Mouse (Mus musculus): ENCODE data around the gene Arhgef40. TPM values are rescaled to one million over a fixed set of nuclear protein-coding genes. Genes with fewer than 3 reads are reported as not detected.

Gene Arhgef40
- polyA plus RNA-seq, 1 experiment from 2014 or later = 52.0 TPM

GRCm38 (mm10) chr14:52009361-52009760 is 24.8 kb downstream of the Arhgef40 start:
- H3K4me1 ChIP-seq (ENCODE audit: control insufficient read depth, insufficient read depth, low read length) = peaks cover 36% of the 10 kb centered on the region
- no peak overlapping the region for H3K4me3 ChIP-seq (ENCODE audit: low read length)
- no peak overlapping the region for H3K27ac ChIP-seq (ENCODE audit: low read length)
- 59% methylated on average over 26 of the region's 26 CpGs for WGBS
- H3K36me3 ChIP-seq (ENCODE audit: control insufficient read depth, insufficient read depth, low read length) = peaks cover 22% of the 10 kb centered on the region
- no peaks in the 10 kb centered on the region for H3K9me3 ChIP-seq (ENCODE audit: control insufficient read depth, low read length)
- H3K9ac ChIP-seq (ENCODE audit: low read depth, low read length) = peak overlapping the region; percentile 19; the same call in 1 of the 2 replicates
- H3K27me3 ChIP-seq (replicated peaks; ENCODE audit: control insufficient read depth, insufficient read depth, low read length) = no peaks in the 10 kb centered on the region
- H3K4me2 ChIP-seq (ENCODE audit: low read depth, low read length) = no peak overlapping the region
- ATAC-seq = no peak

GRCm38 (mm10) chr14:52009841-52010240 is 25.3 kb downstream of the Arhgef40 start:
- H3K4me1 ChIP-seq (ENCODE audit: control insufficient read depth, insufficient read depth, low read length) = peaks cover 36% of the 10 kb centered on the region
- WGBS = 76% methylated on average over 6 of the region's 6 CpGs
- H3K36me3 ChIP-seq (ENCODE audit: control insufficient read depth, insufficient read depth, low read length) = peaks cover 22% of the 10 kb centered on the region
- no peak overlapping the region for H3K4me2 ChIP-seq (ENCODE audit: low read depth, low read length)
- H3K27ac ChIP-seq (ENCODE audit: low read length) = no peak overlapping the region
- no peak for ATAC-seq
- no peaks in the 10 kb centered on the region for H3K9me3 ChIP-seq (ENCODE audit: control insufficient read depth, low read length)
- no peak overlapping the region for H3K9ac ChIP-seq (ENCODE audit: low read depth, low read length)
- no peak overlapping the region for H3K4me3 ChIP-seq (ENCODE audit: low read length)
- no peaks in the 10 kb centered on the region for H3K27me3 ChIP-seq (replicated peaks; ENCODE audit: control insufficient read depth, insufficient read depth, low read length)

- ATAC-seq = no peak
- peaks cover 21% of the 10 kb centered on the region for H3K36me3 ChIP-seq (ENCODE audit: control insufficient read depth, insufficient read depth, low read length)
- H3K4me2 ChIP-seq (ENCODE audit: low read depth, low read length) = peak overlapping the region; percentile 38
- peak overlapping the region; percentile 3; the same call in 1 of the 2 replicates for H3K4me3 ChIP-seq (ENCODE audit: low read length)
- peak overlapping the region; percentile 20 for H3K27ac ChIP-seq (ENCODE audit: low read length)
- no peaks in the 10 kb centered on the region for H3K9me3 ChIP-seq (ENCODE audit: control insufficient read depth, low read length)
- peak overlapping the region; percentile 49; the same call in 1 of the 2 replicates for H3K9ac ChIP-seq (ENCODE audit: low read depth, low read length)
- H3K27me3 ChIP-seq (replicated peaks; ENCODE audit: control insufficient read depth, insufficient read depth, low read length) = no peaks in the 10 kb centered on the region
- H3K4me1 ChIP-seq (ENCODE audit: control insufficient read depth, insufficient read depth, low read length) = peaks cover 37% of the 10 kb centered on the region
- 15% methylated on average over 9 of the region's 9 CpGs for WGBS
Observed at GRCm38 (mm10) chr14:52010446-52011111, 26.1 kb downstream of the Arhgef40 start.

- Histone ChIP-seq H3K4me2 (ENCODE audit: low read depth, low read length) (no peak overlapping the region), H3K9me3 (ENCODE audit: control insufficient read depth, low read length) (no peaks in the 10 kb centered on the region), H3K27me3 (replicated peaks; ENCODE audit: control insufficient read depth, insufficient read depth, low read length) (no peaks in the 10 kb centered on the region), H3K4me3 (ENCODE audit: low read length) (no peak overlapping the region), H3K4me1 (ENCODE audit: control insufficient read depth, insufficient read depth, low read length) (peaks cover 39% of the 10 kb centered on the region), H3K9ac (ENCODE audit: low read depth, low read length) (no peak overlapping the region), H3K27ac (ENCODE audit: low read length) (no peak overlapping the region), H3K36me3 (ENCODE audit: control insufficient read depth, insufficient read depth, low read length) (peaks cover 12% of the 10 kb centered on the region)
- 61% methylated on average over 1 of the region's 1 CpGs for WGBS
- no peak for ATAC-seq
Observed at GRCm38 (mm10) chr14:52011683-52012082, 27.2 kb downstream of the Arhgef40 start.

- ATAC-seq = no peak
- WGBS = 66% methylated on average over 4 of the region's 4 CpGs
- Histone ChIP-seq H3K4me2 (ENCODE audit: low read depth, low read length) (no peak overlapping the region), H3K27me3 (replicated peaks; ENCODE audit: control insufficient read depth, insufficient read depth, low read length) (no peaks in the 10 kb centered on the region), H3K27ac (ENCODE audit: low read length) (no peak overlapping the region), H3K9me3 (ENCODE audit: control insufficient read depth, low read length) (no peaks in the 10 kb centered on the region), H3K4me1 (ENCODE audit: control insufficient read depth, insufficient read depth, low read length) (peaks cover 39% of the 10 kb centered on the region), H3K36me3 (ENCODE audit: control insufficient read depth, insufficient read depth, low read length) (peaks cover 8% of the 10 kb centered on the region), H3K4me3 (ENCODE audit: low read length) (no peak overlapping the region), H3K9ac (ENCODE audit: low read depth, low read length) (no peak overlapping the region)
Observed at GRCm38 (mm10) chr14:52012085-52012484, 27.6 kb downstream of the Arhgef40 start.

- H3K27ac ChIP-seq (ENCODE audit: low read length) = no peak overlapping the region
- no peak overlapping the region for H3K4me2 ChIP-seq (ENCODE audit: low read depth, low read length)
- H3K4me3 ChIP-seq (ENCODE audit: low read length) = no peak overlapping the region
- no peak overlapping the region for H3K9ac ChIP-seq (ENCODE audit: low read depth, low read length)
- no peak for ATAC-seq
- 70% methylated on average over 5 of the region's 5 CpGs for WGBS
- peaks cover 39% of the 10 kb centered on the region for H3K4me1 ChIP-seq (ENCODE audit: control insufficient read depth, insufficient read depth, low read length)
- peaks cover 4% of the 10 kb centered on the region; the same call in 1 of the 2 replicates for H3K36me3 ChIP-seq (ENCODE audit: control insufficient read depth, insufficient read depth, low read length)
- H3K27me3 ChIP-seq (replicated peaks; ENCODE audit: control insufficient read depth, insufficient read depth, low read length) = no peaks in the 10 kb centered on the region
- no peaks in the 10 kb centered on the region for H3K9me3 ChIP-seq (ENCODE audit: control insufficient read depth, low read length)
Observed at GRCm38 (mm10) chr14:52012553-52012952, 28.0 kb downstream of the Arhgef40 start.

GRCm38 (mm10) chr14:52013021-52013610 is 28.6 kb downstream of the Arhgef40 start:
- Histone ChIP-seq H3K4me1 (ENCODE audit: control insufficient read depth, insufficient read depth, low read length) (peaks cover 39% of the 10 kb centered on the region), H3K9ac (ENCODE audit: low read depth, low read length) (peak overlapping the region; percentile 80), H3K27me3 (replicated peaks; ENCODE audit: control insufficient read depth, insufficient read depth, low read length) (no peaks in the 10 kb centered on the region), H3K4me2 (ENCODE audit: low read depth, low read length) (peak overlapping the region; percentile 83), H3K27ac (ENCODE audit: low read length) (peak overlapping the region; percentile 95; the same call in 1 of the 2 replicates), H3K9me3 (ENCODE audit: control insufficient read depth, low read length) (no peaks in the 10 kb centered on the region), H3K36me3 (ENCODE audit: control insufficient read depth, insufficient read depth, low read length) (peaks cover 3% of the 10 kb centered on the region; the same call in 1 of the 2 replicates), H3K4me3 (ENCODE audit: low read length) (peak overlapping the region; percentile 69)
- ATAC-seq = no peak
- 53% methylated on average over 8 of the region's 8 CpGs for WGBS

GRCm38 (mm10) chr14:52013771-52014219 is 29.3 kb downstream of the Arhgef40 start:
- peaks cover 42% of the 10 kb centered on the region for H3K4me1 ChIP-seq (ENCODE audit: control insufficient read depth, insufficient read depth, low read length)
- peak overlapping the region; percentile 83 for H3K4me2 ChIP-seq (ENCODE audit: low read depth, low read length)
- H3K36me3 ChIP-seq (ENCODE audit: control insufficient read depth, insufficient read depth, low read length) = no peaks in the 10 kb centered on the region
- peak overlapping the region; percentile 95 for H3K27ac ChIP-seq (ENCODE audit: low read length)
- H3K9me3 ChIP-seq (ENCODE audit: control insufficient read depth, low read length) = no peaks in the 10 kb centered on the region
- peak overlapping the region; percentile 80 for H3K9ac ChIP-seq (ENCODE audit: low read depth, low read length)
- ATAC-seq = peak; percentile 7; the same call in 1 of the 2 replicates
- no peaks in the 10 kb centered on the region for H3K27me3 ChIP-seq (replicated peaks; ENCODE audit: control insufficient read depth, insufficient read depth, low read length)
- WGBS = 3% methylated on average over 22 of the region's 24 CpGs
- peak overlapping the region; percentile 69 for H3K4me3 ChIP-seq (ENCODE audit: low read length)

GRCm38 (mm10) chr14:52014271-52014760 is 29.8 kb downstream of the Arhgef40 start:
- H3K27me3 ChIP-seq (replicated peaks; ENCODE audit: control insufficient read depth, insufficient read depth, low read length) = no peaks in the 10 kb centered on the region
- no peaks in the 10 kb centered on the region for H3K36me3 ChIP-seq (ENCODE audit: control insufficient read depth, insufficient read depth, low read length)
- H3K4me3 ChIP-seq (ENCODE audit: low read length) = peak overlapping the region; percentile 69
- H3K9me3 ChIP-seq (ENCODE audit: control insufficient read depth, low read length) = no peaks in the 10 kb centered on the region
- peak overlapping the region; percentile 80 for H3K9ac ChIP-seq (ENCODE audit: low read depth, low read length)
- peak overlapping the region; percentile 95 for H3K27ac ChIP-seq (ENCODE audit: low read length)
- peaks cover 42% of the 10 kb centered on the region for H3K4me1 ChIP-seq (ENCODE audit: control insufficient read depth, insufficient read depth, low read length)
- WGBS = 0% methylated on average over 2 of the region's 80 CpGs
- ATAC-seq = peak; percentile 5
- peak overlapping the region; percentile 83 for H3K4me2 ChIP-seq (ENCODE audit: low read depth, low read length)
